ENCODE assay signal across 8 mouse cellular contexts in genomic region chr3:62860731-62861130, GRCm38 (mm10).
A peak's percentile ranks its signal among the peaks of the same experiment; 100 is the strongest.
DNase-seq lines count a peak whose midpoint lies in the region; ATAC-seq lines count a peak whose summit lies in the region.
"Had no signal": no experiment of that assay in that cellular context is flagged by ENCODE, and none has a peak within 500 bp of the region (broad histone marks: within the 10 kb centered on the region; RNA-seq: fewer than 3 reads in every experiment).

No protein-coding gene starts in this region.

- H3K36me3 ChIP-seq in neural tube, embryonic 15.5 days, result no peaks in the 10 kb centered on the region
- H3K36me3 ChIP-seq in embryonic facial prominence, embryonic 11.5 days (replicated peaks; ENCODE audit: control insufficient read depth, insufficient read depth, low read depth, low read length), result no peaks in the 10 kb centered on the region
- no peaks in the 10 kb centered on the region for H3K36me3 ChIP-seq in midbrain, embryonic 13.5 days
- H3K36me3 ChIP-seq: limb, embryonic 12.5 days had no signal

- ATAC-seq in neural tube, embryonic 15.5 days (ENCODE audit: low FRiP score), result no peak
- no peak for ATAC-seq in embryonic facial prominence, embryonic 11.5 days (replicated peaks; ENCODE audit: insufficient number of reproducible peaks, low FRiP score, low TSS enrichment, low read depth)
- ATAC-seq in midbrain, embryonic 13.5 days, result peak; percentile 72; the same call in 1 of the 2 replicates
- no peak for ATAC-seq in CD4-positive, CD25-positive, alpha-beta regulatory T cell, adult 4 months

- no peak overlapping the region for H3K4me2 ChIP-seq in neural tube, embryonic 15.5 days
- H3K4me2 ChIP-seq in embryonic facial prominence, embryonic 11.5 days (ENCODE audit: low read depth, low read length), result no peak overlapping the region
- no peak overlapping the region for H3K4me2 ChIP-seq in midbrain, embryonic 13.5 days (replicated peaks)
- H3K4me2 ChIP-seq: limb, embryonic 12.5 days had no signal

- peak; percentile 16 for DNase-seq in neural tube, embryonic 10.5 days (ENCODE audit: extremely low spot score, low spot score)
- peak; percentile 49 for DNase-seq in embryonic facial prominence, embryonic 11.5 days (ENCODE audit: low spot score)
- DNase-seq in kidney, postnatal 36 days, result peak; percentile 10 to 61
- DNase-seq in natural killer cell, adult 2 months (ENCODE audit: low spot score in 2 of 2), result no peak

- H3K4me3 ChIP-seq in neural tube, embryonic 15.5 days (replicated peaks), result no peak overlapping the region
- H3K4me3 ChIP-seq in embryonic facial prominence, embryonic 11.5 days (ENCODE audit: low read depth, low read length), result no peak overlapping the region
- no peak overlapping the region for H3K4me3 ChIP-seq in midbrain, embryonic 13.5 days (replicated peaks)
- H3K4me3 ChIP-seq: limb, embryonic 12.5 days had no signal

- no peak overlapping the region for H3K27ac ChIP-seq in neural tube, embryonic 15.5 days (replicated peaks)
- no peak overlapping the region for H3K27ac ChIP-seq in embryonic facial prominence, embryonic 11.5 days (replicated peaks; ENCODE audit: low read depth, low read length)
- H3K27ac ChIP-seq in midbrain, embryonic 13.5 days, result no peak overlapping the region
- H3K27ac ChIP-seq: limb, embryonic 12.5 days had no signal

- WGBS in neural tube, embryonic 15.5 days, result 15% methylated on average over 3 of the region's 3 CpGs
- WGBS in embryonic facial prominence, embryonic 11.5 days, result 16% methylated on average over 3 of the region's 3 CpGs
- 22% methylated on average over 3 of the region's 3 CpGs for WGBS in midbrain, embryonic 13.5 days

- H3K4me1 ChIP-seq in neural tube, embryonic 15.5 days, result no peaks in the 10 kb centered on the region
- H3K4me1 ChIP-seq in embryonic facial prominence, embryonic 11.5 days (ENCODE audit: control insufficient read depth, insufficient read depth, low read length), result no peaks in the 10 kb centered on the region
- no peaks in the 10 kb centered on the region for H3K4me1 ChIP-seq in midbrain, embryonic 13.5 days (replicated peaks)
- H3K4me1 ChIP-seq: limb, embryonic 12.5 days had no signal

- H3K27me3 ChIP-seq in neural tube, embryonic 15.5 days (replicated peaks), result no peaks in the 10 kb centered on the region
- H3K27me3 ChIP-seq in embryonic facial prominence, embryonic 11.5 days (ENCODE audit: control insufficient read depth, insufficient read depth, low read length), result no peaks in the 10 kb centered on the region
- H3K27me3 ChIP-seq in midbrain, embryonic 13.5 days, result no peaks in the 10 kb centered on the region
- H3K27me3 ChIP-seq: limb, embryonic 12.5 days had no signal

- no peak overlapping the region for H3K9ac ChIP-seq in neural tube, embryonic 15.5 days (replicated peaks)
- no peak overlapping the region for H3K9ac ChIP-seq in embryonic facial prominence, embryonic 11.5 days (replicated peaks; ENCODE audit: low read length)
- no peak overlapping the region for H3K9ac ChIP-seq in midbrain, embryonic 13.5 days (replicated peaks)
- H3K9ac ChIP-seq: limb, embryonic 12.5 days had no signal

- H3K9me3 ChIP-seq in neural tube, embryonic 15.5 days (replicated peaks), result no peaks in the 10 kb centered on the region
- H3K9me3 ChIP-seq in embryonic facial prominence, embryonic 11.5 days (replicated peaks; ENCODE audit: control insufficient read depth, low read length), result no peaks in the 10 kb centered on the region
- H3K9me3 ChIP-seq in midbrain, embryonic 13.5 days, result no peaks in the 10 kb centered on the region
- H3K9me3 ChIP-seq: limb, embryonic 12.5 days had no signal

Comparison
In these comparisons a context has a peak if more than half of its experiments do, and no peak if none do; other contexts are left out.
1. DNase-seq: peak in neural tube, embryonic 10.5 days (single experiment), embryonic facial prominence, embryonic 11.5 days (single experiment) and kidney, postnatal 36 days (2 of 2); none in natural killer cell, adult 2 months (0 of 2).